20 mouse cellular contexts compared by ENCODE assay signal in genomic region chr10:111814648-111815047, GRCm38 (mm10).
"Had no signal": no experiment of that assay in that cellular context is flagged by ENCODE, and none has a peak within 500 bp of the region (broad histone marks: within the 10 kb centered on the region; RNA-seq: fewer than 3 reads in every experiment).

No protein-coding gene starts in this region.

- H3K4me2 ChIP-seq: lung, embryonic 15.5 days; midbrain, embryonic 11.5 days; midbrain, embryonic 13.5 days; midbrain, embryonic 15.5 days; neural tube, embryonic 13.5 days; neural tube, embryonic 15.5 days had no signal

- H3K9ac ChIP-seq: lung, embryonic 15.5 days; midbrain, embryonic 13.5 days; midbrain, embryonic 15.5 days; neural tube, embryonic 13.5 days; neural tube, embryonic 15.5 days had no signal

- H3K4me1 ChIP-seq: megakaryocyte, embryonic 14.5 days; midbrain, embryonic 13.5 days; midbrain, embryonic 15.5 days; neural tube, embryonic 13.5 days; neural tube, embryonic 15.5 days had no signal

- H3K9me3 ChIP-seq: lung, embryonic 15.5 days; megakaryocyte, embryonic 14.5 days; midbrain, embryonic 13.5 days; midbrain, embryonic 15.5 days; neural tube, embryonic 13.5 days; neural tube, embryonic 15.5 days had no signal

- H3K27ac ChIP-seq: lung, embryonic 15.5 days; macrophage; midbrain, embryonic 13.5 days; midbrain, embryonic 15.5 days; neural tube, embryonic 13.5 days; neural tube, embryonic 15.5 days had no signal

- H3K27me3 ChIP-seq: lung, embryonic 15.5 days; megakaryocyte, embryonic 14.5 days; midbrain, embryonic 13.5 days; midbrain, embryonic 15.5 days; neural tube, embryonic 13.5 days; neural tube, embryonic 15.5 days had no signal

- H3K4me3 ChIP-seq: lung, embryonic 15.5 days; megakaryocyte, embryonic 14.5 days; midbrain, embryonic 13.5 days; midbrain, embryonic 15.5 days; neural tube, embryonic 13.5 days; neural tube, embryonic 15.5 days had no signal

- H3K36me3 ChIP-seq: lung, embryonic 15.5 days; midbrain, embryonic 13.5 days; midbrain, embryonic 15.5 days; neural tube, embryonic 13.5 days; neural tube, embryonic 15.5 days had no signal

- ATAC-seq: lung, postnatal 0 days; midbrain, embryonic 13.5 days; midbrain, embryonic 15.5 days had no signal

- DNase-seq: lung, adult 2 months; lung, postnatal 14 days; lung, postnatal 36 days; retina, postnatal 1 day; right cerebral cortex, adult 18-20 months; right cerebral cortex, postnatal 25 days; right cerebral cortex, postnatal 4 days; spleen, adult 18-20 months; thymus, adult 2 months; thymus, postnatal 25 days; thymus, postnatal 4 days had no signal
